Mouse (Mus musculus) spleen, adult 2 months (tissue): ENCODE data around the gene Cryaa. TPM values are rescaled to one million over a fixed set of nuclear protein-coding genes. Genes with fewer than 3 reads are reported as not detected.

Source experiments
- DNase-seq, 2 experiments: peaks; one replicate each; pipeline versions ENCODE4 v3.0.0 to v3.0.0-alpha.2; 2012 to 2021; ENCODE audit warnings: low spot score in 2 of 2, low read depth in 1 of 2
- H3K27ac ChIP-seq: fragments of 200-500 bp; 2 replicates; pipeline ENCODE4 v1.5.1; 2012; ENCODE audit warnings: low read length, inconsistent platforms; ENCODE audit not compliant: insufficient read depth
- H3K27me3 ChIP-seq: fragments of 200-500 bp; 2 replicates; pipeline ENCODE4 v1.6.1; 2012; ENCODE audit warnings: mild to moderate bottlenecking, moderate library complexity, low read length, inconsistent platforms; ENCODE audit not compliant: control insufficient read depth, insufficient read depth
- H3K36me3 ChIP-seq: fragments of 200-500 bp; 2 replicates; pipeline ENCODE4 v1.6.1; 2012; ENCODE audit warnings: mild to moderate bottlenecking, low read length, inconsistent platforms; ENCODE audit not compliant: control insufficient read depth, insufficient read depth
- H3K4me1 ChIP-seq: fragments of 200-500 bp; 2 replicates; pipeline ENCODE4 v1.6.1; 2011; ENCODE audit warnings: inconsistent platforms; ENCODE audit not compliant: control insufficient read depth, insufficient read depth, insufficient read length
- H3K4me3 ChIP-seq: fragments of 200-500 bp; 2 replicates; pipeline ENCODE4 v1.5.1; 2011; ENCODE audit warnings: mild to moderate bottlenecking, inconsistent platforms; ENCODE audit not compliant: insufficient read depth, insufficient read length; ENCODE audit errors: extremely low read depth
- CTCF ChIP-seq: fragments of 200-500 bp; IDR thresholded peaks from 2 replicates; pipeline ENCODE4 v1.5.1; 2011; ENCODE audit warnings: mild to moderate bottlenecking, inconsistent platforms; ENCODE audit not compliant: insufficient read depth, insufficient read length, insufficient replicate concordance; ENCODE audit errors: extremely low read depth
- POLR2A ChIP-seq: fragments of 200-500 bp; IDR thresholded peaks from 2 replicates; pipeline ENCODE4 v1.6.1; 2011; ENCODE audit warnings: low read depth, low read length, inconsistent platforms
- WGBS: fragments of 180-500 bp; shearing (Covaris S2); methylation state at CpG from one replicate; pipeline ENCODE4 v1.1.7; 2018; 5-methylcytosine and 5-hydroxymethylcytosine counted together
- polyA plus RNA-seq: library from polyadenylated mRNA; depleted of rRNA; stranded (reverse); fragments of >200 nt; gene quantifications from 2 replicates; pipeline ENCODE4 v1.2.3, GENCODE M21; 2012

Gene Cryaa
- polyA plus RNA-seq, 1 experiment, result 0.82 TPM

GRCm38 (mm10) chr17:31652152-31652551 lies 25.5 kb upstream of the Cryaa start:
- H3K27ac ChIP-seq, result no peak overlapping the region
- TF ChIP-seq POLR2A (no peak), CTCF (no peak)
- H3K36me3 ChIP-seq, result peaks cover 58% of the 10 kb centered on the region
- peaks cover 2% of the 10 kb centered on the region; the same call in 1 of the 2 replicates for H3K4me1 ChIP-seq
- H3K4me3 ChIP-seq, result no peak overlapping the region
- no peaks in the 10 kb centered on the region for H3K27me3 ChIP-seq
- no peak for DNase-seq
- WGBS, result 92% methylated on average over 14 of the region's 14 CpGs

GRCm38 (mm10) chr17:31653277-31653676 lies 24.3 kb upstream of the Cryaa start:
- H3K36me3 ChIP-seq, result peaks cover 49% of the 10 kb centered on the region
- H3K4me1 ChIP-seq, result peaks cover 5% of the 10 kb centered on the region; the same call in 1 of the 2 replicates
- TF ChIP-seq POLR2A, result no peak
- TF ChIP-seq CTCF, result no peak
- 79% methylated on average over 6 of the region's 6 CpGs for WGBS
- no peak for DNase-seq
- H3K4me3 ChIP-seq, result no peak overlapping the region
- no peaks in the 10 kb centered on the region for H3K27me3 ChIP-seq
- H3K27ac ChIP-seq, result no peak overlapping the region

GRCm38 (mm10) chr17:31655366-31655765 lies 22.2 kb upstream of the Cryaa start:
- WGBS, result 75% methylated on average over 4 of the region's 4 CpGs
- Histone ChIP-seq H3K27ac (no peak overlapping the region), H3K4me1 (peaks cover 5% of the 10 kb centered on the region; the same call in 1 of the 2 replicates), H3K4me3 (no peak overlapping the region), H3K27me3 (no peaks in the 10 kb centered on the region), H3K36me3 (peaks cover 37% of the 10 kb centered on the region)
- no peak for TF ChIP-seq POLR2A
- TF ChIP-seq CTCF, result no peak
- DNase-seq, result no peak

- Histone ChIP-seq H3K4me3 (no peak overlapping the region), H3K27me3 (no peaks in the 10 kb centered on the region), H3K27ac (no peak overlapping the region), H3K4me1 (peaks cover 5% of the 10 kb centered on the region; the same call in 1 of the 2 replicates), H3K36me3 (peaks cover 27% of the 10 kb centered on the region)
- no peak for TF ChIP-seq CTCF
- 75% methylated on average over 5 of the region's 5 CpGs for WGBS
- DNase-seq, result no peak
Observed at GRCm38 (mm10) chr17:31656682-31657081, 20.9 kb upstream of the Cryaa start.

- TF ChIP-seq CTCF (no peak), POLR2A (no peak)
- WGBS, result 45% methylated on average over 12 of the region's 12 CpGs
- DNase-seq, result no peak
- no peak overlapping the region for H3K27ac ChIP-seq
- H3K4me1 ChIP-seq, result peaks cover 5% of the 10 kb centered on the region; the same call in 1 of the 2 replicates
- H3K4me3 ChIP-seq, result peak overlapping the region; percentile 88
- no peaks in the 10 kb centered on the region for H3K27me3 ChIP-seq
- peaks cover 20% of the 10 kb centered on the region for H3K36me3 ChIP-seq
Observed at GRCm38 (mm10) chr17:31657141-31657983, 20.2 kb upstream of the Cryaa start.

GRCm38 (mm10) chr17:31658136-31658467 lies 19.5 kb upstream of the Cryaa start:
- WGBS, result under 1% methylated on average over 27 of the region's 27 CpGs

More at GRCm38 (mm10) chr17:31658136-31658467, 19.5 kb upstream of the Cryaa start:
- peaks cover 5% of the 10 kb centered on the region; the same call in 1 of the 2 replicates for H3K4me1 ChIP-seq
- DNase-seq, result peak in 1 of 2 experiments; percentile 6
- H3K27ac ChIP-seq, result peak overlapping the region; percentile 84
- TF ChIP-seq CTCF (no peak), POLR2A (no peak)
- peaks cover 16% of the 10 kb centered on the region for H3K36me3 ChIP-seq
- peak overlapping the region; percentile 88 for H3K4me3 ChIP-seq
- H3K27me3 ChIP-seq, result no peaks in the 10 kb centered on the region
